Mouse (Mus musculus) heart, embryonic 14.5 days (tissue): ENCODE measurements around the gene Nlrp2. TPM values are rescaled to one million over a fixed set of nuclear protein-coding genes. Genes with fewer than 3 reads are reported as not detected.

Experiments
- ATAC-seq: fragments of 200-750 bp; cut with Nextera tagmentation; 2 replicates; pipeline ENCODE4 v1.8.0; 2017; ENCODE audit warnings: low read depth, moderate TSS enrichment; ENCODE audit not compliant: insufficient number of reproducible peaks, insufficient read depth, low FRiP score
- H3K27ac ChIP-seq, 2 experiments: fragments of 200-500 bp in 1 of 2; fragments of 300-500 bp in 1 of 2; sonication (generic) in 1 of 2; replicated peaks in 1 of 2; 2 replicates each; pipeline ENCODE4 v1.5.1; 2012 to 2014; ENCODE audit warnings: low read depth in 2 of 2, low read length in 2 of 2, control low read depth in 1 of 2, mild to moderate bottlenecking in 1 of 2, mixed read lengths in 1 of 2; ENCODE audit not compliant: control insufficient read depth in 1 of 2, insufficient read depth in 1 of 2
- H3K27me3 ChIP-seq: fragments of 300-500 bp; sonication (generic); 2 replicates; pipeline ENCODE4 v1.6.1; 2014; ENCODE audit warnings: mild to moderate bottlenecking, low read length, control low read depth; ENCODE audit not compliant: control insufficient read depth, insufficient read depth
- H3K36me3 ChIP-seq: fragments of 300-500 bp; sonication (generic); 2 replicates; pipeline ENCODE4 v1.6.1; 2014; ENCODE audit warnings: mild to moderate bottlenecking, control low read depth, low read length, mixed read lengths; ENCODE audit not compliant: control insufficient read depth, insufficient read depth
- H3K4me1 ChIP-seq, 2 experiments: fragments of 200-500 bp in 1 of 2; fragments of 300-500 bp in 1 of 2; sonication (generic) in 1 of 2; 2 replicates each; pipeline ENCODE4 v1.6.1; 2012 to 2014; ENCODE audit warnings: low read length in 2 of 2, control low read depth in 1 of 2, mixed read lengths in 1 of 2; ENCODE audit not compliant: control insufficient read depth in 2 of 2, insufficient read depth in 2 of 2
- H3K4me2 ChIP-seq: fragments of 300-500 bp; sonication (generic); 2 replicates; pipeline ENCODE4 v1.6.1; 2014; ENCODE audit warnings: mild to moderate bottlenecking, low read length
- H3K4me3 ChIP-seq, 2 experiments: fragments of 200-500 bp in 1 of 2; fragments of 300-500 bp in 1 of 2; sonication (generic) in 1 of 2; 2 replicates each; pipeline ENCODE4 v1.5.1; 2012 to 2014; ENCODE audit warnings: low read length in 2 of 2, mild to moderate bottlenecking in 2 of 2, control low read depth in 1 of 2, low read depth in 1 of 2, moderate library complexity in 1 of 2; ENCODE audit not compliant: control insufficient read depth in 1 of 2, insufficient read depth in 1 of 2
- H3K9ac ChIP-seq: fragments of 300-500 bp; sonication (generic); 2 replicates; pipeline ENCODE4 v1.6.1; 2014; ENCODE audit warnings: mild to moderate bottlenecking, low read length
- H3K9me3 ChIP-seq: fragments of 300-500 bp; sonication (generic); 2 replicates; pipeline ENCODE4 v1.6.1; 2016; ENCODE audit warnings: low read length, control low read depth; ENCODE audit not compliant: control insufficient read depth
- WGBS: fragments of 180-500 bp; shearing (Covaris S2); extraction: QIAGEN DNeasy Blood & Tissue Kit; methylation state at CpG from one replicate; pipeline ENCODE4 v1.1.7; 2014; 5-methylcytosine and 5-hydroxymethylcytosine counted together
- polyA plus RNA-seq: library from polyadenylated mRNA; unstranded; fragments of >200 nt; fragmentation: Nextera tagmentation; extraction: Ambion mirVana; gene quantifications from 2 replicates; pipeline ENCODE4 v1.2.1, GENCODE M21; 2014

Gene Nlrp2
- polyA plus RNA-seq, result not detected in 2 replicates

GRCm38 (mm10) chr7:5350935-5351334 lies at the start of gene Nlrp2:
TSS of gene Nlrp2 (minus strand) at chr7:5351035.
- H3K4me1 ChIP-seq, result no peaks in the 10 kb centered on the region
- no peak for ATAC-seq
- no peak within 1 kb of the TSS for H3K4me3 ChIP-seq
- 70% methylated on average over 4 of the region's 4 CpGs for WGBS
- H3K9me3 ChIP-seq, result peaks cover 34% of the 10 kb centered on the region
- no peak within 1 kb of the TSS for H3K4me2 ChIP-seq
- H3K9ac ChIP-seq, result no peak within 1 kb of the TSS
- no peaks in the 10 kb centered on the region for H3K36me3 ChIP-seq
- no peaks in the 10 kb centered on the region for H3K27me3 ChIP-seq
- H3K27ac ChIP-seq, result no peak within 1 kb of the TSS

DNA sequence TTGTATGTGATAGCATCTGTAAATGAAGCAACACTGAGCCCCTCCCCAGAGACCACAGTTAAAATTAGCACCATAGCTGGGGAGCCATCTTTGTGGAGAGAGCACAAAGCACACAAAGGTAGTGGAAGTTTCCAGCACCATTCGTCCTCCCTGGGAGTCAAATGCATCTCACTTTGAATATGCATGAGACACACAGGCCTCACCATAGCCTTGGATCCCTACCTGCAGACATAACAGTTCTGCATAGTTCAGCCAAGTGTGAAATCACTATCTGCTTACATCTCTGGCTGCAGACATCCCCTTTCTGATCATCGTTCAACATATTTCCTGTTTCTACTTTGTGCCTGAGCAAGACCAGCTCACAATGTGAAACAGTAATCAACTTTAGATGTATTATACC lies 15.9 kb upstream of the Nlrp2 start:
- Histone ChIP-seq H3K4me1 (no peaks in the 10 kb centered on the region), H3K27me3 (no peaks in the 10 kb centered on the region), H3K36me3 (no peaks in the 10 kb centered on the region)

GRCm38 (mm10) chr7:5363599-5363998 lies 12.8 kb upstream of the Nlrp2 start:
- no peak for ATAC-seq
- no peak overlapping the region for H3K9ac ChIP-seq
- no peak overlapping the region for H3K27ac ChIP-seq
- no peak overlapping the region for H3K4me3 ChIP-seq
- H3K4me2 ChIP-seq, result no peak overlapping the region
- WGBS, result 87% methylated on average over 5 of the region's 5 CpGs
- H3K4me1 ChIP-seq, result no peaks in the 10 kb centered on the region
- no peaks in the 10 kb centered on the region for H3K27me3 ChIP-seq
- H3K9me3 ChIP-seq, result peaks cover 36% of the 10 kb centered on the region
- H3K36me3 ChIP-seq, result no peaks in the 10 kb centered on the region

More for the DNA sequence above, 15.9 kb upstream of the Nlrp2 start:
- WGBS, result 64% methylated on average over 2 of the region's 2 CpGs
- peaks cover 23% of the 10 kb centered on the region for H3K9me3 ChIP-seq
- no peak for ATAC-seq
- H3K4me2 ChIP-seq, result no peak overlapping the region
- H3K9ac ChIP-seq, result no peak overlapping the region
- no peak overlapping the region for H3K4me3 ChIP-seq
- no peak overlapping the region for H3K27ac ChIP-seq

DNA sequence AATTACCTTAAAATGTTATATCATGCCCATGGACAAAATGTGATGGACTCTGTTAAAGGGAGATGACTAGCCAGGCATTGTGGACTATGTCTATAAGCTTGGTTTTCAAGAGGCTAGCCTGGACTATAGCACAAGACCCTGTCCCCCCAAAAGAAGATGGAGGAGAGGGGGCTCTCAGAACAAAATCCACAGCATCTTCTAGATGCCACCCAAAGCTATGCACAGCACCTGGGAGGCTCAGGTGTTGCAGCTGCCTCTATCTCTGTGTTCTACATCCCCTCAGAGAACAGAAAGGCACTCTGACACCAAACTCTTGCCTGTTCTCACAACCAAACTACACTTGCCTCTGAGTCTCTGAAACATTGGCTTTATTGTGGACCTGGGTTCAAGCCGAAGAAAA lies 598 bp downstream of the Nlrp2 start, which contains the start of gene Gm5065:
TSS of gene Gm5065 (plus strand) at position 301 of the 400 bp plus-strand sequence.
- 62% methylated on average over 1 of the region's 1 CpGs for WGBS
- no peak within 1 kb of the TSS for H3K4me3 ChIP-seq
- H3K36me3 ChIP-seq, result no peaks in the 10 kb centered on the region
- peaks cover 29% of the 10 kb centered on the region for H3K9me3 ChIP-seq
- no peak for ATAC-seq
- no peak within 1 kb of the TSS for H3K27ac ChIP-seq
- H3K4me2 ChIP-seq, result no peak within 1 kb of the TSS
- H3K27me3 ChIP-seq, result no peaks in the 10 kb centered on the region
- H3K4me1 ChIP-seq, result no peaks in the 10 kb centered on the region
- no peak within 1 kb of the TSS for H3K9ac ChIP-seq

GRCm38 (mm10) chr7:5327511-5327910 lies 23.3 kb downstream of the Nlrp2 start:
- WGBS, result 59% methylated on average over 1 of the region's 1 CpGs
- no peak for ATAC-seq
- no peak overlapping the region for H3K4me2 ChIP-seq
- no peaks in the 10 kb centered on the region for H3K4me1 ChIP-seq
- H3K4me3 ChIP-seq, result no peak overlapping the region
- H3K9me3 ChIP-seq, result peaks cover 22% of the 10 kb centered on the region; the same call in 1 of the 2 replicates
- H3K36me3 ChIP-seq, result no peaks in the 10 kb centered on the region
- no peaks in the 10 kb centered on the region for H3K27me3 ChIP-seq
- no peak overlapping the region for H3K9ac ChIP-seq
- H3K27ac ChIP-seq, result no peak overlapping the region

- WGBS, result 45% methylated on average over 1 of the region's 1 CpGs
- ATAC-seq, result no peak
- H3K9me3 ChIP-seq, result peaks cover 17% of the 10 kb centered on the region
Measured at GRCm38 (mm10) chr7:5288281-5288680, 62.6 kb downstream of the Nlrp2 start.

DNA sequence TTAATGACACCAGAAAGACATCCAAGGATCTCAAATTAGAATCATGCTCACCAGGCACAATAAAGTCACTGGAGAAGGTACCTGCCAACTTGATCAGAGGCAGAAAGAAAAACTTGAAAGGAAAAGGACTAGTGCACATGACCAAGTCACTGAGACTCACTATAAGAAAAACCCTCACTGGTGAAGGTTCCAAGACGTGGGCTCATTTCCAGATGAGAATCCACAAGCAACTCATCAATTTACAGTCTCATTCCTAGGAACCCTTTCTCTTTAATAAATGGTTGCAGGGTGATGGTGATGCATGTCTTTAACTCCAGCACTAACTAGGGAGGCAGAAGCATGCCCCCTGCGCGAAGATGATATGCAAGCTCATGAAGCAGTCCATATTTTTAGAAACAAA lies 87.8 kb downstream of the Nlrp2 start:
- Histone ChIP-seq H3K9me3 (0 out of 2 replicates have a peak, but pooled peaks cover 9% of the 10 kb centered on the region), H3K36me3 (no peaks in the 10 kb centered on the region), H3K9ac (no peak overlapping the region), H3K27ac (no peak overlapping the region), H3K4me3 (no peak overlapping the region), H3K4me1 (no peaks in the 10 kb centered on the region), H3K27me3 (no peaks in the 10 kb centered on the region), H3K4me2 (no peak overlapping the region)
- WGBS, result 73% methylated on average over 3 of the region's 3 CpGs
- ATAC-seq, result no peak

More at GRCm38 (mm10) chr7:5288281-5288680, 62.6 kb downstream of the Nlrp2 start:
- H3K9ac ChIP-seq, result no peak overlapping the region
- H3K36me3 ChIP-seq, result no peaks in the 10 kb centered on the region
- no peaks in the 10 kb centered on the region for H3K4me1 ChIP-seq
- no peak overlapping the region for H3K27ac ChIP-seq
- no peak overlapping the region for H3K4me2 ChIP-seq
- no peak overlapping the region for H3K4me3 ChIP-seq
- no peaks in the 10 kb centered on the region for H3K27me3 ChIP-seq
